Mouse (Mus musculus): Measurements from ENCODE around the gene Tssk2. TPM values are rescaled to one million over a fixed set of nuclear protein-coding genes. Genes with fewer than 3 reads are reported as not detected.
A peak's percentile ranks its signal among the peaks of the same experiment; 100 is the strongest.

Gene Tssk2
- polyA plus RNA-seq, 1 experiment from 2014 or later: not detected

DNA sequence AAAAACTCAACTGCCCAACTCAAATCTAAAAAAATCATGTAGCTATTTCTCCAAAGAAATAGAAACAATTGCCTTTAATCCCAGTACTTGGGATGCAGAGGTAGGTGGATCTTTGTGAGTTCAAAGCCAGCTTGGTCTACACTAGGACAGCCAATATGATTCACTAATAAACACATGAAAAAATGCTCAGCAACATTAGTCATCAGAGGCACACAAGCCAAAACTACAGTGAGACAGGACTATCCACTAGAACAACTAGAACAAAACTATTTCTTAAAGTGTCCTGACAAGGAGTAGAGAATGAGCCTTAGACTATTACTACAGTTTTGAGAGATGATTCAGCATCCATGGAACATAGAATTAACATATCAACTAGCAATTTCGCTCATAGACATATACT is 22.3 kb upstream of the Tssk2 start:
- no peak for ATAC-seq (ENCODE audit: low FRiP score, low read depth)
- H3K4me1 ChIP-seq: no peaks in the 10 kb centered on the region
- WGBS: 98% methylated on average over 1 of the region's 1 CpGs

GRCm38 (mm10) chr16:17879571-17879970 is 18.9 kb upstream of the Tssk2 start:
- H3K9me3 ChIP-seq: no peaks in the 10 kb centered on the region
- no peaks in the 10 kb centered on the region for H3K4me1 ChIP-seq
- WGBS: 96% methylated on average over 4 of the region's 4 CpGs
- no peak overlapping the region for H3K9ac ChIP-seq
- no peaks in the 10 kb centered on the region for H3K27me3 ChIP-seq (replicated peaks)
- ATAC-seq (ENCODE audit: low FRiP score, low read depth): no peak
- H3K4me3 ChIP-seq: no peak overlapping the region
- peaks cover 5% of the 10 kb centered on the region; the same call in 1 of the 2 replicates for H3K36me3 ChIP-seq
- no peak overlapping the region for H3K27ac ChIP-seq
- no peak overlapping the region for H3K4me2 ChIP-seq (replicated peaks)

More for the DNA sequence above, 22.3 kb upstream of the Tssk2 start:
- no peak overlapping the region for H3K9ac ChIP-seq
- no peaks in the 10 kb centered on the region for H3K27me3 ChIP-seq (replicated peaks)
- no peak overlapping the region for H3K4me3 ChIP-seq
- no peak overlapping the region for H3K27ac ChIP-seq
- no peaks in the 10 kb centered on the region for H3K9me3 ChIP-seq
- H3K4me2 ChIP-seq (replicated peaks): no peak overlapping the region
- peaks cover 20% of the 10 kb centered on the region for H3K36me3 ChIP-seq

- peaks cover 9% of the 10 kb centered on the region; the same call in 1 of the 2 replicates for H3K36me3 ChIP-seq
- H3K4me1 ChIP-seq: 0 out of 2 replicates have a peak, but pooled peaks cover 16% of the 10 kb centered on the region
- H3K27ac ChIP-seq: no peak overlapping the region
- no peak overlapping the region for H3K4me2 ChIP-seq (replicated peaks)
- H3K9ac ChIP-seq: no peak overlapping the region
- ATAC-seq (ENCODE audit: low FRiP score, low read depth): no peak
- H3K27me3 ChIP-seq (replicated peaks): no peaks in the 10 kb centered on the region
- no peaks in the 10 kb centered on the region for H3K9me3 ChIP-seq
- H3K4me3 ChIP-seq: no peak overlapping the region
These were observed 16.2 kb upstream of the Tssk2 start for GRCm38 (mm10) chr16:17882196-17882595.

DNA sequence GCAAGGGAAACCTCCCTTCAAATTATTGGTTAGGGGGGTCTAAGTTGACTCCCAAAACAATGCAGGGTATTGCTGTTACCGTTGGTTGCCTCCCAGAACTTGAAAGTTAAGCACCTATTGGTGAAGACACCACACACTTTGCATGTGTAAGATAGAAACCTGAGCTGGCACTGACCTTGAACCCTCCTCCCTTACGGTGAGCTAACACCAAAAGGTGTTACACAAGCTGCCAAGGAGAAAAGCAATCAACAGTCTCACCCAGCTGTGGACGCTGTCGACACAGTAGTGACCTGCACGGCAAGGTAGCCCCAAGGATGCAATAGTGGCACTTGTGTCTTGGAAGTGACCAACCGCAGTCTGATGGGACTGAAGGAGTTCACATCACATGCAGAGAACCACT is 14.3 kb upstream of the Tssk2 start:
- ATAC-seq (ENCODE audit: low FRiP score, low read depth): no peak

DNA sequence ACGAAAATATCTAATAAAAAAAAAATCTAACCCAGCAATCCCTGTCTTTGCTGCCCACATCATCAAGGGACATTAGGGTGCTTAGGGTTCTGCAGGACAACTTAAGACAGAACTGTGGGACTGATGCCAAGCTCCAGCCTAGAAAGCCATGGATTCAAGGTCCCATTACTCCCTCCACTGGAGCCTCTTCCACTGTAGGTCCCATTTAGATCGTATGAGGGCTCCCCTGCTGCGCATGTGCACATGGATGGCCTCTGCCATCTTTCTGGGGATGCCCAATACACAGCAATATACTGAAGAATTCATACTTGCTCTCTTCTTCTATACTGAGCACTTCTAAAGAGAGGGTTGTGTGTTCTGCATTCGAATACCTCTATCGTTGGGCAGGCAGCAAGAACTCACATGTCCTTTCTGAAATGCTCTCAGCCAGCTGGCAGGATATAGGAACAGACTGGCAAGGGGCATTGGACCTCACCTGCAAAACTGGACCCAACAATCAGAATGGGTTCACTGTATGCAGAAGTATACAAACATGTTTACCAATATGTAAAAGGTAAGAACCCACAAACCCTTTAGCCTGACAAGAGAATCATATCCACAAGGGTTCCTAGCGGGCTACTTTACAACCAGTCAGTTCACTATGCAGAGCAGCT is 8.6 kb upstream of the Tssk2 start:
- Histone ChIP-seq H3K27ac (no peak overlapping the region), H3K27me3 (replicated peaks) (no peaks in the 10 kb centered on the region), H3K9me3 (no peaks in the 10 kb centered on the region), H3K9ac (peak overlapping the region; percentile 98; the same call in 1 of the 2 replicates), H3K4me1 (peaks cover 35% of the 10 kb centered on the region), H3K36me3 (peaks cover 4% of the 10 kb centered on the region; the same call in 1 of the 2 replicates), H3K4me3 (peak overlapping the region; percentile 92), H3K4me2 (replicated peaks) (peak overlapping the region; percentile 84)
- ATAC-seq (ENCODE audit: low FRiP score, low read depth): no peak
- WGBS: 86% methylated on average over 6 of the region's 6 CpGs

More for the DNA sequence above, 14.3 kb upstream of the Tssk2 start:
- Histone ChIP-seq H3K27me3 (replicated peaks) (no peaks in the 10 kb centered on the region), H3K4me2 (replicated peaks) (no peak overlapping the region), H3K36me3 (peaks cover 4% of the 10 kb centered on the region; the same call in 1 of the 2 replicates), H3K9me3 (no peaks in the 10 kb centered on the region), H3K4me3 (no peak overlapping the region), H3K27ac (no peak overlapping the region), H3K9ac (no peak overlapping the region), H3K4me1 (0 out of 2 replicates have a peak, but pooled peaks cover 16% of the 10 kb centered on the region)
- 90% methylated on average over 6 of the region's 6 CpGs for WGBS

DNA sequence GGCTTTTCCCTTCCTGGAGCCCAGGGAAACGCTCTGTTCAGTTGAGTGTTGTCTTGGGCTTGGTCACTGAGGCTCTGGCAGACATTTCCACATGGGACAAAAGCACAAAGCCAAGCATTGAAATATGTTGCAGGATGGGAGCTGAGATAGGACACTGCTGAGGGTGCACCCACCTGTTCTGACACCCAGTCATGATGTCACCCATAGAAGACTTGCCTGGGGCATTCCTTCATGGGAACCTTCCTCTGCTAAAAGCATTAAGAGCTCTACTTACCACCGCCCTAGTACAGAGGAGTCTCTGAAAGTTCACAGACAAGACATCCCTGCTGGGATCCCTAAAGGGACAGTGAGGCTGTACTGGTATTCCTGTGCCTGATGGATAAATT is 8.1 kb upstream of the Tssk2 start:
- Histone ChIP-seq H3K4me1 (peaks cover 32% of the 10 kb centered on the region), H3K27me3 (replicated peaks) (no peaks in the 10 kb centered on the region), H3K9ac (peak overlapping the region; percentile 98), H3K9me3 (no peaks in the 10 kb centered on the region), H3K4me3 (peak overlapping the region; percentile 92), H3K36me3 (0 out of 2 replicates have a peak, but pooled peaks cover under 1% of the 10 kb centered on the region), H3K27ac (no peak overlapping the region), H3K4me2 (replicated peaks) (peak overlapping the region; percentile 84)
- WGBS: 54% methylated on average over 2 of the region's 2 CpGs
- ATAC-seq (ENCODE audit: low FRiP score, low read depth): no peak

- Histone ChIP-seq H3K36me3 (no peaks in the 10 kb centered on the region), H3K27me3 (replicated peaks) (no peaks in the 10 kb centered on the region), H3K27ac (peak overlapping the region; percentile 95), H3K4me3 (peak overlapping the region; percentile 92), H3K4me2 (replicated peaks) (peak overlapping the region; percentile 84), H3K4me1 (peaks cover 25% of the 10 kb centered on the region), H3K9ac (peak overlapping the region; percentile 98), H3K9me3 (no peaks in the 10 kb centered on the region)
- ATAC-seq (ENCODE audit: low FRiP score, low read depth): peak; percentile 80
- under 1% methylated on average over 44 of the region's 44 CpGs for WGBS
These were observed 7.4 kb upstream of the Tssk2 start for GRCm38 (mm10) chr16:17890917-17891566.

GRCm38 (mm10) chr16:17891567-17891959 is 6.9 kb upstream of the Tssk2 start, which contains the start of gene Gm20518:
Gene Gm20518 (minus strand): TSS chr16:17891671.
- peak; percentile 98 for ATAC-seq (ENCODE audit: low FRiP score, low read depth)
- peak within 1 kb of the TSS; percentile 92 for H3K4me3 ChIP-seq
- peak within 1 kb of the TSS; percentile 98 for H3K9ac ChIP-seq
- H3K4me1 ChIP-seq: peaks cover 24% of the 10 kb centered on the region
- no peaks in the 10 kb centered on the region for H3K27me3 ChIP-seq (replicated peaks)
- H3K4me2 ChIP-seq (replicated peaks): peak within 1 kb of the TSS; percentile 84
- H3K36me3 ChIP-seq: no peaks in the 10 kb centered on the region
- H3K9me3 ChIP-seq: no peaks in the 10 kb centered on the region
- 1% methylated on average over 38 of the region's 38 CpGs for WGBS
- H3K27ac ChIP-seq: peak within 1 kb of the TSS; percentile 95

DNA sequence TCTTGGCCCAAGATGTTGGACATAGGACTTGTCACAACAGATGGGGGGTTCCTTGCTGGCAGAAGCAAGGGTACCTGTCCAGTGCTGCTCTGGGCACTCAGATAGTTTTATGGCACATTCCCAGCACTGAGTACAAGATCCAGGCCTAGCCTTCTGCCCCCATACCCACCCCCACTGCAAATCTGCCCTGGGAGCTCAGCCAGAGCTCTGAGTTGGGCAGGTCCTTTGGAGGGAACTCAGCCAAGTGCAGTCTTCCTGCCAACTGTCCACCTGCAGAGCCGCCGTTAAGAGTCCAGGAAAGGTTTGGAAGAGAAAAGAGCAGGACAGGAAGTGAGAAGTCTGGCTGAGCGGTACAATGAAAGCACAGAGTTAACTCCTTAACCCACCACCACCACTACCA is 5.8 kb upstream of the Tssk2 start:
- Histone ChIP-seq H3K27ac (no peak overlapping the region), H3K9me3 (no peaks in the 10 kb centered on the region), H3K36me3 (no peaks in the 10 kb centered on the region), H3K4me1 (peaks cover 20% of the 10 kb centered on the region), H3K9ac (no peak overlapping the region), H3K4me3 (no peak overlapping the region), H3K27me3 (replicated peaks) (no peaks in the 10 kb centered on the region), H3K4me2 (replicated peaks) (no peak overlapping the region)
- ATAC-seq (ENCODE audit: low FRiP score, low read depth): no peak
- 83% methylated on average over 3 of the region's 3 CpGs for WGBS

DNA sequence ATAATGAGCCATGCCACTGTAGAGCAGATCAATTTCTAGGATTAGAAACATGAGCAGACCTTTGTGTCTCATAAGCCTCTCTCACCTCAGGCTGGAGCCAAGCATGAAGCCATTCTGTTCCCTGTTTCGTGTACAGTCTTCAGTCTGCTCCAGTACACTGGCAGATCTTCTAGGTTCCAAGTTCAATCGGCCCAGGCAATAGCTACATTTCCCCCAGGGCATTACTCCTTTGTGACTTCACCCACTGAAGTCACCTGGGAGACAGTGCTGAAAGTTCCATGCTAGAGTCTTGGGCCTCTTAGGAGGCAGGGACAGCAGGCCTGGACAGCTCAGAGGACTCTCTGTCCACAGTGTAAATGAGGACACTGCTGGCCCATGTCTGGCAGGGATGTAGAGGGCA is 4.5 kb upstream of the Tssk2 start, which contains the start of gene Tssk1:
Tssk1 (plus strand) TSS at position 301 of the 400 bp plus-strand sequence.
- 91% methylated on average over 2 of the region's 2 CpGs for WGBS
- no peak within 1 kb of the TSS for H3K4me2 ChIP-seq (replicated peaks)
- ATAC-seq (ENCODE audit: low FRiP score, low read depth): no peak
- peaks cover 20% of the 10 kb centered on the region for H3K4me1 ChIP-seq
- no peak within 1 kb of the TSS for H3K27ac ChIP-seq
- no peaks in the 10 kb centered on the region for H3K27me3 ChIP-seq (replicated peaks)
- peaks cover 9% of the 10 kb centered on the region; the same call in 1 of the 2 replicates for H3K36me3 ChIP-seq
- H3K9ac ChIP-seq: no peak within 1 kb of the TSS
- no peaks in the 10 kb centered on the region for H3K9me3 ChIP-seq
- H3K4me3 ChIP-seq: no peak within 1 kb of the TSS

DNA sequence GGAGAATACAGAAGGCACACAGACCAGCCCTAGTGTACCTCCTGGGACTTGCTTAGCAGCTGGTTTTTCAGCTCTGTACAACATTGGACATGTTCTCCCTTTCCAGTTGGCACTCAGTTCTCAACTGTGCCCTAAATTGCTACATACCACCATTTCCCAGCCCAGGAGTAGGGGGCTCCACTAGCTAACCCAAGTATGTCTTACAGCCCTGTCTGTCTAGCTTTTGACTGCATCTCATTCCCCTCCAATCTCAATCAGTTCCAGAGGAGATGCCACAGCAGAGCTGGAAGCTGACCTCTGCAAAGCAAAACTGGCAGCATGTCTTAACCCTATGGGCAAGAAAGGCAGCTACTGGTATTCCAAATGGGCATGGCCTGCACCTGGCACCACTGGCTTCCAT is 2.3 kb upstream of the Tssk2 start:
- Histone ChIP-seq H3K4me2 (replicated peaks) (no peak overlapping the region), H3K4me1 (peaks cover 5% of the 10 kb centered on the region; the same call in 1 of the 2 replicates), H3K27me3 (replicated peaks) (no peaks in the 10 kb centered on the region), H3K4me3 (no peak overlapping the region), H3K36me3 (peaks cover 30% of the 10 kb centered on the region), H3K9ac (no peak overlapping the region), H3K27ac (no peak overlapping the region), H3K9me3 (no peaks in the 10 kb centered on the region)
- no peak for ATAC-seq (ENCODE audit: low FRiP score, low read depth)

DNA sequence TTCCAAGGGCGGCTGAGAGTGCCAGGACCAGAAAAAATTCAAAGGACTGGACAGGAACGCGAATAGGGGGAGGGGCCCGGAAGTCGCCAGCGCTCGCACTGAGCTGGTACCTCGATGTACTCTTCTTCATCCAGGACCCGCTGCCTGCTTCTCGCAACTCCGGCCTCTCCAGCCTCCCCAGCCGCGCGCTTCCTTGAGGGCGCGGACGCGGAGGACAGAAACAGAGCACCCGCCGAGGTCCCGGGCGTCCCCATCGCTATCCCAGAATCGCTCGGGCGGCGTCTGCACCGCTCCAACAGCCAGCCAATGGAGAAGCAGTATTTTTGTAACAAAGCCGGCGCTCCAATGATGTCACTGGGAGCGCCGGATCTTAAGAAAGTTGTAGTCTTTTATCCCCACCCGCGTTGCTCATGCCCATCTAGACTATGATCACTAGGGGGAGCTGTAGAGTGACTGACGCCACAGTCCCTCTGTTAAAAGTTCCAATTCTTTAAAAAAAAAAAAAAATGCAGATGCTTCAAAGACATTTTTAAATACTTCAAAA is 12.7 kb downstream of the Tssk2 start, which contains the start of gene Ess2:
Ess2 (minus strand) TSS at position 297 of the 544 bp plus-strand sequence.
- H3K27ac ChIP-seq: no peak within 1 kb of the TSS
- H3K36me3 ChIP-seq: peaks cover 33% of the 10 kb centered on the region
- H3K4me2 ChIP-seq (replicated peaks): peak within 1 kb of the TSS; percentile 87
- H3K4me1 ChIP-seq: peaks cover 19% of the 10 kb centered on the region
- H3K27me3 ChIP-seq (replicated peaks): peaks cover 44% of the 10 kb centered on the region
- peak; percentile 92 for ATAC-seq (ENCODE audit: low FRiP score, low read depth)
- peak within 1 kb of the TSS; percentile 72 for H3K9ac ChIP-seq
- under 1% methylated on average over 35 of the region's 35 CpGs for WGBS
- H3K4me3 ChIP-seq: peak within 1 kb of the TSS; percentile 78
- no peaks in the 10 kb centered on the region for H3K9me3 ChIP-seq

All from neural tube, embryonic 12.5 days (tissue).